In genomic region chr12:46075789-46076217, GRCm38 (mm10) we compare ENCODE assay signal across 16 mouse cellular contexts.
DNase-seq lines count a peak whose midpoint lies in the region; ATAC-seq and TF ChIP-seq lines count a peak whose summit lies in the region.
"Had no signal": no experiment of that assay in that cellular context is flagged by ENCODE, and none has a peak within 500 bp of the region (broad histone marks: within the 10 kb centered on the region; RNA-seq: fewer than 3 reads in every experiment).

No protein-coding gene starts in this region.

- ATAC-seq in cerebellum, adult (ENCODE audit: insufficient number of reproducible peaks, low FRiP score, low TSS enrichment): no peak
- ATAC-seq in midbrain, embryonic 13.5 days: peak; percentile 87
- ATAC-seq in midbrain, embryonic 11.5 days (ENCODE audit: low FRiP score): no peak
- ATAC-seq in forebrain, embryonic 16.5 days: peak; percentile 94
- ATAC-seq in midbrain, embryonic 14.5 days (ENCODE audit: low FRiP score, low TSS enrichment): peak; percentile 27; the same call in 1 of the 2 replicates

- H3K9ac ChIP-seq in midbrain, embryonic 13.5 days (replicated peaks): no peak overlapping the region
- H3K9ac ChIP-seq in midbrain, embryonic 11.5 days (ENCODE audit: low read length): no peak overlapping the region
- H3K9ac ChIP-seq in forebrain, embryonic 16.5 days (replicated peaks; ENCODE audit: low read depth, low read length): no peak overlapping the region
- H3K9ac ChIP-seq in midbrain, embryonic 14.5 days (replicated peaks; ENCODE audit: low read length): no peak overlapping the region
- H3K9ac ChIP-seq: embryonic facial prominence, embryonic 15.5 days; heart, embryonic 15.5 days had no signal

- no peaks in the 10 kb centered on the region for H3K27me3 ChIP-seq in midbrain, embryonic 13.5 days
- H3K27me3 ChIP-seq in midbrain, embryonic 11.5 days (ENCODE audit: control insufficient read depth, insufficient read depth, low read length): no peaks in the 10 kb centered on the region
- H3K27me3 ChIP-seq in forebrain, embryonic 16.5 days (replicated peaks; ENCODE audit: control insufficient read depth, insufficient read depth, low read length): no peaks in the 10 kb centered on the region
- H3K27me3 ChIP-seq in midbrain, embryonic 14.5 days (ENCODE audit: control insufficient read depth, insufficient read depth, low read length): no peaks in the 10 kb centered on the region
- H3K27me3 ChIP-seq: embryonic facial prominence, embryonic 15.5 days; heart, embryonic 15.5 days had no signal

- WGBS in midbrain, embryonic 13.5 days: 69% methylated on average over 11 of the region's 11 CpGs
- 85% methylated on average over 11 of the region's 11 CpGs for WGBS in midbrain, embryonic 11.5 days
- 28% methylated on average over 11 of the region's 11 CpGs for WGBS in forebrain, embryonic 16.5 days
- WGBS in midbrain, embryonic 14.5 days: 68% methylated on average over 11 of the region's 11 CpGs

- DNase-seq in cerebellum, postnatal 10 days: peak; percentile 2 to 8
- DNase-seq in midbrain, embryonic 11.5 days (ENCODE audit: low spot score, missing footprints): no peak
- DNase-seq in midbrain, embryonic 14.5 days: peak; percentile 54
- no peak for DNase-seq in heart, adult 9 months (ENCODE audit: low spot score in 2 of 2)
- DNase-seq in gastrocnemius, adult 2 months: no peak
- DNase-seq: cerebellum, adult 8-10 months; heart, adult 18-20 months; kidney, adult 11 months; kidney, postnatal 14 days; lung, postnatal 36 days; thymus, postnatal 4 days had no signal

- H3K36me3 ChIP-seq in midbrain, embryonic 13.5 days: no peaks in the 10 kb centered on the region
- H3K36me3 ChIP-seq in midbrain, embryonic 11.5 days (ENCODE audit: control insufficient read depth, insufficient read depth, low read length): no peaks in the 10 kb centered on the region
- no peaks in the 10 kb centered on the region for H3K36me3 ChIP-seq in forebrain, embryonic 16.5 days (ENCODE audit: control insufficient read depth, insufficient read depth)
- H3K36me3 ChIP-seq in midbrain, embryonic 14.5 days (ENCODE audit: control insufficient read depth, insufficient read depth, low read length): no peaks in the 10 kb centered on the region
- H3K36me3 ChIP-seq: embryonic facial prominence, embryonic 15.5 days; heart, embryonic 15.5 days had no signal

- no peak for TF ChIP-seq CTCF in gastrocnemius, adult 2 months (IDR thresholded peaks at IDR 0.05)

- H3K9me3 ChIP-seq in midbrain, embryonic 13.5 days: no peaks in the 10 kb centered on the region
- no peaks in the 10 kb centered on the region for H3K9me3 ChIP-seq in midbrain, embryonic 11.5 days (ENCODE audit: control insufficient read depth, low read length)
- H3K9me3 ChIP-seq in forebrain, embryonic 16.5 days (ENCODE audit: control insufficient read depth, low read length): no peaks in the 10 kb centered on the region
- H3K9me3 ChIP-seq in midbrain, embryonic 14.5 days (ENCODE audit: control insufficient read depth, low read length): no peaks in the 10 kb centered on the region
- H3K9me3 ChIP-seq: embryonic facial prominence, embryonic 15.5 days; heart, embryonic 15.5 days had no signal

- no peaks in the 10 kb centered on the region; the same call in 1 of the 2 replicates for H3K4me1 ChIP-seq in midbrain, embryonic 13.5 days (replicated peaks)
- H3K4me1 ChIP-seq in midbrain, embryonic 11.5 days (ENCODE audit: control insufficient read depth, insufficient read depth, low read length): no peaks in the 10 kb centered on the region
- H3K4me1 ChIP-seq in forebrain, embryonic 16.5 days (replicated peaks; ENCODE audit: control insufficient read depth, insufficient read depth, low read length): peaks cover 7% of the 10 kb centered on the region; the same call in 1 of the 2 replicates
- H3K4me1 ChIP-seq in midbrain, embryonic 14.5 days (ENCODE audit: control insufficient read depth, insufficient read depth, low read length): no peaks in the 10 kb centered on the region
- H3K4me1 ChIP-seq: embryonic facial prominence, embryonic 15.5 days; heart, embryonic 15.5 days had no signal

- H3K4me2 ChIP-seq in midbrain, embryonic 13.5 days (replicated peaks): no peak overlapping the region
- H3K4me2 ChIP-seq in midbrain, embryonic 11.5 days: no peak overlapping the region
- H3K4me2 ChIP-seq in forebrain, embryonic 16.5 days (ENCODE audit: low read length): peak overlapping the region; percentile 27; the same call in 1 of the 2 replicates
- H3K4me2 ChIP-seq in midbrain, embryonic 14.5 days (ENCODE audit: low read length): no peak overlapping the region
- H3K4me2 ChIP-seq: embryonic facial prominence, embryonic 15.5 days; heart, embryonic 15.5 days had no signal

- intact Hi-C loops in gastrocnemius, adult 2 months (cut with DNase I): no loop called here

- no peak overlapping the region for H3K4me3 ChIP-seq in midbrain, embryonic 13.5 days (replicated peaks)
- H3K4me3 ChIP-seq in midbrain, embryonic 11.5 days (ENCODE audit: low read depth, low read length): no peak overlapping the region
- H3K4me3 ChIP-seq in forebrain, embryonic 16.5 days (replicated peaks; ENCODE audit: low read length): no peak overlapping the region
- H3K4me3 ChIP-seq in midbrain, embryonic 14.5 days (replicated peaks; ENCODE audit: low read depth, low read length): no peak overlapping the region
- H3K4me3 ChIP-seq in gastrocnemius, adult 2 months: no peak overlapping the region
- H3K4me3 ChIP-seq: embryonic facial prominence, embryonic 15.5 days; heart, embryonic 15.5 days had no signal

- H3K27ac ChIP-seq in midbrain, embryonic 13.5 days: peak overlapping the region; percentile 61
- no peak overlapping the region for H3K27ac ChIP-seq in midbrain, embryonic 11.5 days (ENCODE audit: low read depth, low read length)
- H3K27ac ChIP-seq in forebrain, embryonic 16.5 days (ENCODE audit: low read length): peak overlapping the region; percentile 69
- peak overlapping the region; percentile 66 for H3K27ac ChIP-seq in midbrain, embryonic 14.5 days (replicated peaks; ENCODE audit: low read depth, low read length)
- no peak overlapping the region for H3K27ac ChIP-seq in gastrocnemius, adult 2 months
- H3K27ac ChIP-seq: embryonic facial prominence, embryonic 15.5 days; heart, embryonic 15.5 days had no signal

Comparison
In these comparisons a context has a peak if more than half of its experiments do, and no peak if none do; other contexts are left out.
1. DNase-seq: peak in cerebellum, postnatal 10 days (2 of 2) and midbrain, embryonic 14.5 days (single experiment); none in midbrain, embryonic 11.5 days (single experiment), heart, adult 9 months (0 of 2) and gastrocnemius, adult 2 months (single experiment).
2. ATAC-seq: peak in midbrain, embryonic 13.5 days (single experiment), forebrain, embryonic 16.5 days (single experiment) and midbrain, embryonic 14.5 days (single experiment); none in cerebellum, adult (single experiment) and midbrain, embryonic 11.5 days (single experiment).
3. H3K27ac ChIP-seq: peak in midbrain, embryonic 13.5 days (single experiment), forebrain, embryonic 16.5 days (single experiment) and midbrain, embryonic 14.5 days (single experiment); none in midbrain, embryonic 11.5 days (single experiment) and gastrocnemius, adult 2 months (single experiment).